Mouse (Mus musculus): ENCODE measurements around the gene Usp49. TPM values are rescaled to one million over a fixed set of nuclear protein-coding genes. Genes with fewer than 3 reads are reported as not detected.
A peak's percentile ranks its signal among the peaks of the same experiment; 100 is the strongest.

Usp49 gene
- total and polyA plus RNA-seq, 2 experiments: 2.1 to 2.2 TPM

GRCm38 (mm10) chr17:47628851-47629676 lies 1.4 kb upstream of the Usp49 start:
- WGBS: 1% methylated on average over 62 of the region's 63 CpGs
- peaks cover 4% of the 10 kb centered on the region; the same call in 1 of the 2 replicates for H3K79me2 ChIP-seq (ENCODE audit: control insufficient read depth, insufficient read depth, low read length)
- TF ChIP-seq CTCF (IDR thresholded peaks at IDR 0.05; ENCODE audit: low read depth, low read length): no peak
- peak; percentile 63; the same call in 1 of the 2 replicates for TF ChIP-seq POLR2A (IDR thresholded peaks at IDR 0.05; ENCODE audit: extremely low read depth, insufficient read depth, low read length)
- H3K9ac ChIP-seq (ENCODE audit: low read depth, low read length): peak overlapping the region; percentile 97
- H3K4me1 ChIP-seq (ENCODE audit: control insufficient read depth, insufficient read depth, low read length): peaks cover 7% of the 10 kb centered on the region
- peak overlapping the region; percentile 100 for H3K27ac ChIP-seq (replicated peaks; ENCODE audit: insufficient read depth, low read depth, low read length)
- peak overlapping the region; percentile 97 for H3K4me3 ChIP-seq (ENCODE audit: insufficient read depth, low read depth, low read length)
- H3K27me3 ChIP-seq (ENCODE audit: control insufficient read depth, insufficient read depth, low read length): no peaks in the 10 kb centered on the region
- peaks cover 6% of the 10 kb centered on the region; the same call in 1 of the 2 replicates for H3K36me3 ChIP-seq (ENCODE audit: control insufficient read depth, insufficient read depth, low read length)
- DNase-seq (ENCODE audit: extremely low read depth, low read depth, low spot score): peak; percentile 91

- H3K4me1 ChIP-seq (ENCODE audit: control insufficient read depth, insufficient read depth, low read length): peaks cover 7% of the 10 kb centered on the region
- peaks cover 6% of the 10 kb centered on the region; the same call in 1 of the 2 replicates for H3K79me2 ChIP-seq (ENCODE audit: control insufficient read depth, insufficient read depth, low read length)
- peak; percentile 17 for DNase-seq (ENCODE audit: extremely low read depth, low read depth, low spot score)
- 2% methylated on average over 61 of the region's 61 CpGs for WGBS
- H3K27me3 ChIP-seq (ENCODE audit: control insufficient read depth, insufficient read depth, low read length): no peaks in the 10 kb centered on the region
- no peak for TF ChIP-seq POLR2A (IDR thresholded peaks at IDR 0.05; ENCODE audit: extremely low read depth, insufficient read depth, low read length)
- peak; percentile 19; the same call in 1 of the 2 replicates for TF ChIP-seq CTCF (IDR thresholded peaks at IDR 0.05; ENCODE audit: low read depth, low read length)
- peak overlapping the region; percentile 11; the same call in 1 of the 2 replicates for H3K27ac ChIP-seq (replicated peaks; ENCODE audit: insufficient read depth, low read depth, low read length)
- peak overlapping the region; percentile 63 for H3K9ac ChIP-seq (ENCODE audit: low read depth, low read length)
- peaks cover 2% of the 10 kb centered on the region; the same call in 1 of the 2 replicates for H3K36me3 ChIP-seq (ENCODE audit: control insufficient read depth, insufficient read depth, low read length)
- peak overlapping the region; percentile 97 for H3K4me3 ChIP-seq (ENCODE audit: insufficient read depth, low read depth, low read length)
Measured at GRCm38 (mm10) chr17:47629717-47630677, 493 bp upstream of the Usp49 start.

- peaks cover 6% of the 10 kb centered on the region; the same call in 1 of the 2 replicates for H3K79me2 ChIP-seq (ENCODE audit: control insufficient read depth, insufficient read depth, low read length)
- H3K27ac ChIP-seq (replicated peaks; ENCODE audit: insufficient read depth, low read depth, low read length): no peak overlapping the region
- no peak overlapping the region for H3K4me3 ChIP-seq (ENCODE audit: insufficient read depth, low read depth, low read length)
- no peak overlapping the region for H3K9ac ChIP-seq (ENCODE audit: low read depth, low read length)
- peaks cover 7% of the 10 kb centered on the region for H3K4me1 ChIP-seq (ENCODE audit: control insufficient read depth, insufficient read depth, low read length)
- WGBS: 77% methylated on average over 4 of the region's 4 CpGs
- no peak for DNase-seq (ENCODE audit: extremely low read depth, low read depth, low spot score)
- H3K36me3 ChIP-seq (ENCODE audit: control insufficient read depth, insufficient read depth, low read length): 0 out of 2 replicates have a peak, but pooled peaks cover 2% of the 10 kb centered on the region
- TF ChIP-seq POLR2A (IDR thresholded peaks at IDR 0.05; ENCODE audit: extremely low read depth, insufficient read depth, low read length) (no peak), CTCF (IDR thresholded peaks at IDR 0.05; ENCODE audit: low read depth, low read length) (no peak)
- H3K27me3 ChIP-seq (ENCODE audit: control insufficient read depth, insufficient read depth, low read length): no peaks in the 10 kb centered on the region
Measured at GRCm38 (mm10) chr17:47632181-47632840, 1.8 kb downstream of the Usp49 start.

- DNase-seq (ENCODE audit: extremely low read depth, low read depth, low spot score): no peak
- H3K27ac ChIP-seq (replicated peaks; ENCODE audit: insufficient read depth, low read depth, low read length): no peak overlapping the region
Measured at GRCm38 (mm10) chr17:47633999-47634770, 3.7 kb downstream of the Usp49 start.

More at GRCm38 (mm10) chr17:47633999-47634770, 3.7 kb downstream of the Usp49 start:
- no peaks in the 10 kb centered on the region for H3K4me1 ChIP-seq (ENCODE audit: control insufficient read depth, insufficient read depth, low read length)
- 0 out of 2 replicates have a peak, but pooled peaks cover 2% of the 10 kb centered on the region for H3K36me3 ChIP-seq (ENCODE audit: control insufficient read depth, insufficient read depth, low read length)
- H3K4me3 ChIP-seq (ENCODE audit: insufficient read depth, low read depth, low read length): no peak overlapping the region
- no peaks in the 10 kb centered on the region for H3K27me3 ChIP-seq (ENCODE audit: control insufficient read depth, insufficient read depth, low read length)
- TF ChIP-seq CTCF (IDR thresholded peaks at IDR 0.05; ENCODE audit: low read depth, low read length) (no peak), POLR2A (IDR thresholded peaks at IDR 0.05; ENCODE audit: extremely low read depth, insufficient read depth, low read length) (no peak)
- 83% methylated on average over 7 of the region's 7 CpGs for WGBS
- peaks cover 9% of the 10 kb centered on the region; the same call in 1 of the 2 replicates for H3K79me2 ChIP-seq (ENCODE audit: control insufficient read depth, insufficient read depth, low read length)
- no peak overlapping the region for H3K9ac ChIP-seq (ENCODE audit: low read depth, low read length)
